Mouse (Mus musculus) lung, embryonic 14.5 days (tissue): ENCODE data around the gene Sephs1. TPM values are rescaled to one million over a fixed set of nuclear protein-coding genes. Genes with fewer than 3 reads are reported as not detected.
"Not testable (repeated sequence)": the region's sequence is repeated elsewhere in the genome, so short reads cannot be mapped to it uniquely, and the experiment has no call there.

Source experiments
- ATAC-seq: fragments of 200-750 bp; cut with Nextera tagmentation; 2 replicates; pipeline ENCODE4 v1.8.0; 2017; ENCODE audit warnings: mild to moderate bottlenecking, moderate TSS enrichment, moderate library complexity; ENCODE audit not compliant: insufficient read depth
- DNase-seq: peaks from one replicate; pipeline ENCODE4 v3.0.0-alpha.2; 2015
- H3K27ac ChIP-seq: fragments of 300-500 bp; sonication (generic); 2 replicates; pipeline ENCODE4 v1.5.1; 2014; ENCODE audit warnings: low read depth, mild to moderate bottlenecking, moderate library complexity
- H3K27me3 ChIP-seq: fragments of 300-500 bp; sonication (generic); 2 replicates; pipeline ENCODE4 v1.6.1; 2014; ENCODE audit warnings: low read length, control low read depth; ENCODE audit not compliant: insufficient read depth
- H3K36me3 ChIP-seq: fragments of 300-500 bp; sonication (generic); 2 replicates; pipeline ENCODE4 v1.6.1; 2014; ENCODE audit warnings: control low read depth; ENCODE audit not compliant: insufficient read depth
- H3K4me1 ChIP-seq: fragments of 300-500 bp; sonication (generic); 2 replicates; pipeline ENCODE4 v1.6.1; 2014; ENCODE audit warnings: antibody characterized with exemption, control low read depth; ENCODE audit not compliant: insufficient read depth
- H3K4me2 ChIP-seq: fragments of 300-500 bp; sonication (generic); 2 replicates; pipeline ENCODE4 v1.6.1; 2014; ENCODE audit warnings: mild to moderate bottlenecking
- H3K4me3 ChIP-seq: fragments of 300-500 bp; sonication (generic); 2 replicates; pipeline ENCODE4 v1.5.1; 2014; ENCODE audit warnings: low read depth, low read length
- H3K9ac ChIP-seq: fragments of 300-500 bp; sonication (generic); 2 replicates; pipeline ENCODE4 v1.6.1; 2014
- H3K9me3 ChIP-seq: fragments of 300-500 bp; sonication (generic); 2 replicates; pipeline ENCODE4 v1.6.1; 2016; ENCODE audit warnings: low read depth, low read length, control low read depth
- CTCF ChIP-seq: IDR thresholded peaks from 2 replicates; pipeline ENCODE4 v1.5.1; 2016; ENCODE audit warnings: antibody characterized with exemption, low read depth
- WGBS: fragments of 180-500 bp; shearing (Covaris S2); extraction: QIAGEN DNeasy Blood & Tissue Kit; methylation state at CpG from one replicate; pipeline ENCODE4 v1.1.7; 2014; 5-methylcytosine and 5-hydroxymethylcytosine counted together
- polyA plus RNA-seq: library from polyadenylated mRNA; unstranded; fragments of >200 nt; fragmentation: Nextera tagmentation; extraction: Ambion mirVana; gene quantifications from 2 replicates; pipeline ENCODE4 v1.2.1, GENCODE M21; 2014

Sephs1 gene
- polyA plus RNA-seq, 1 experiment from 2014 or later, result 130 TPM

- H3K4me1 ChIP-seq, result no peaks in the 10 kb centered on the region
- WGBS, result 83% methylated on average over 11 of the region's 11 CpGs
- no peak overlapping the region for H3K9ac ChIP-seq
- H3K36me3 ChIP-seq, result no peaks in the 10 kb centered on the region
- H3K27ac ChIP-seq, result no peak overlapping the region
- DNase-seq (no peak), ATAC-seq (no peak)
- TF ChIP-seq CTCF, result no peak
- no peak overlapping the region for H3K4me2 ChIP-seq
- H3K27me3 ChIP-seq, result no peaks in the 10 kb centered on the region
- H3K9me3 ChIP-seq, result no peaks in the 10 kb centered on the region; the same call in 1 of the 2 replicates
- no peak overlapping the region for H3K4me3 ChIP-seq
Observed at GRCm38 (mm10) chr2:4940861-4941260, 59.5 kb downstream of the Sephs1 start.

- H3K36me3 ChIP-seq, H3K9ac ChIP-seq, H3K9me3 ChIP-seq, ATAC-seq, H3K4me1 ChIP-seq, H3K4me2 ChIP-seq, H3K27ac ChIP-seq, H3K4me3 ChIP-seq, H3K27me3 ChIP-seq, DNase-seq: not testable (repeated sequence)
- 77% methylated on average over 8 of the region's 8 CpGs for WGBS
Observed at GRCm38 (mm10) chr2:4949691-4950090, 68.3 kb downstream of the Sephs1 start.

GRCm38 (mm10) chr2:4950986-4951385, 69.6 kb downstream of the Sephs1 start:
- Histone ChIP-seq H3K27ac (no peak overlapping the region), H3K27me3 (no peaks in the 10 kb centered on the region), H3K36me3 (no peaks in the 10 kb centered on the region), H3K9me3 (no peaks in the 10 kb centered on the region), H3K4me1 (no peaks in the 10 kb centered on the region), H3K9ac (no peak overlapping the region), H3K4me3 (no peak overlapping the region), H3K4me2 (no peak overlapping the region)
- DNase-seq (no peak), ATAC-seq (no peak)
- WGBS, result 85% methylated on average over 2 of the region's 2 CpGs
- no peak for TF ChIP-seq CTCF

GRCm38 (mm10) chr2:4954216-4954760, 72.9 kb downstream of the Sephs1 start:
- H3K9ac ChIP-seq, result no peak overlapping the region
- H3K27ac ChIP-seq, result no peak overlapping the region
- TF ChIP-seq CTCF, result no peak
- H3K4me1 ChIP-seq, result no peaks in the 10 kb centered on the region
- no peaks in the 10 kb centered on the region for H3K36me3 ChIP-seq
- 80% methylated on average over 6 of the region's 6 CpGs for WGBS
- no peaks in the 10 kb centered on the region for H3K9me3 ChIP-seq
- DNase-seq (no peak), ATAC-seq (no peak)
- H3K4me3 ChIP-seq, result no peak overlapping the region
- no peak overlapping the region for H3K4me2 ChIP-seq
- no peaks in the 10 kb centered on the region for H3K27me3 ChIP-seq

- no peak overlapping the region for H3K4me2 ChIP-seq
- no peak for TF ChIP-seq CTCF
- no peak overlapping the region for H3K9ac ChIP-seq
- H3K27me3 ChIP-seq, result no peaks in the 10 kb centered on the region
- WGBS, result 71% methylated on average over 12 of the region's 12 CpGs
- H3K4me1 ChIP-seq, result no peaks in the 10 kb centered on the region
- peak; percentile 66 for ATAC-seq
- no peaks in the 10 kb centered on the region for H3K9me3 ChIP-seq
- DNase-seq, result peak; percentile 45
- H3K27ac ChIP-seq, result peak overlapping the region; percentile 71; the same call in 1 of the 2 replicates
- no peaks in the 10 kb centered on the region for H3K36me3 ChIP-seq
- H3K4me3 ChIP-seq, result no peak overlapping the region
Observed at GRCm38 (mm10) chr2:4958039-4958438, 76.7 kb downstream of the Sephs1 start.

Other genes with a start within 250 kb of the Sephs1 start
- 35.5 and 36.8 TPM in 2 replicates for gene Prpf18, start 229.5 kb upstream of the Sephs1 start, polyA plus RNA-seq
- 10.5 and 11.1 TPM in 2 replicates for gene Bend7, start 163.7 kb upstream of the Sephs1 start, polyA plus RNA-seq
- 46.4 and 52.6 TPM in 2 replicates for gene Phyh, start 37.5 kb downstream of the Sephs1 start, polyA plus RNA-seq
- not detected in 2 replicates for gene Ucma, start 94.6 kb downstream of the Sephs1 start, polyA plus RNA-seq
- 50.3 and 52.3 TPM in 2 replicates for gene Mcm10, start 131.2 kb downstream of the Sephs1 start, polyA plus RNA-seq
- 5.8 and 6.5 TPM in 2 replicates for gene Optn, start 182.5 kb downstream of the Sephs1 start, polyA plus RNA-seq